Mouse (Mus musculus) liver, embryonic 14.5 days (tissue): ENCODE measurements around the gene Nf1.

Source experiments
- CTCF ChIP-seq: IDR thresholded peaks from 2 replicates; pipeline ENCODE4 v1.5.1; 2016; ENCODE audit warnings: antibody characterized with exemption, low read depth, control low read depth
- EP300 ChIP-seq: IDR thresholded peaks from 2 replicates; pipeline ENCODE4 v1.6.1; 2016; ENCODE audit warnings: antibody characterized with exemption, low read depth

DNA sequence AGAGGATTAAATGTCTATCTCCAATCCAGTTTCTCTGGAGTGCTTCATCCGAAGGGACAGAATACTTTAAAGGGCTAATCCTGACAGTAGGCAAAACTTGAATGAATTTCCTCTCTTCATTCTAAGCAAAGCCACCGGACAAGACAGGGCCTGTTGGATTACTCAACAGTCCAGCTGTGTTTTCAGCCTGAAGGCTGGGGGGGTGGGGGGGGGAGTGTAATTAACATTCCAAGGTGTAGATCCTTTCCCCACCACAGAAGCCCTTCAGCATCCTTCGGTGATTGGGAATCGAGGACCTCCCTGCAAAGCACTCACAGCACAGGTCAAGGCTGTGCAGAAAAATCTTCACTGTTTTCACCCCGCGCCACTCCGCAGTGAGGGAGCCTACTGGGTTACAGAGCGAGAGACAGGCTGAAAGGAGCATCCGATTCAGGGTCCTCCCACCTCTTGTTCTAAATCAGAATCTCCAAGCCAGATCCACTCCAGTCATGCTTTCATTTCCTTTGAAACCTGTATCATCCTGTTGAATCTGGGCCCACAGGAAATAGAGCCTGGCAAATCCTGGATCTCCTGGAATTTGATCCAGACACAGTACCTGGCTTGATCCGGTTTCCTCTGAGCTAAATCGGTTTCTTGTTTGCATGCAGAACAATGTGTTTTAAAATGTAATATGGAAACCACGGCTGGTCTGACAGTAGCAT lies 15.4 kb upstream of the Nf1 start:
- no peak for TF ChIP-seq CTCF
- no peak for TF ChIP-seq EP300
